Mouse (Mus musculus): Measurements from ENCODE around the gene Olfr1029.
"Not testable (repeated sequence)": the region's sequence is repeated elsewhere in the genome, so short reads cannot be mapped to it uniquely, and the experiment has no call there.

The Olfr1029 gene

GRCm38 (mm10) chr2:85973595-85973994, at the start of gene Olfr1029:
Olfr1029 (plus strand) TSS chr2:85973895.
- DNase-seq (ENCODE audit: low spot score in 2 of 2), result no peak

GRCm38 (mm10) chr2:85950137-85950536, 23.6 kb upstream of the Olfr1029 start, which contains the start of gene Olfr1028:
Olfr1028 (plus strand) TSS chr2:85950437.
- DNase-seq (ENCODE audit: low spot score in 2 of 2), result no peak

- no peak for DNase-seq (ENCODE audit: low spot score in 2 of 2)
Observed at GRCm38 (mm10) chr2:85978976-85979375, 5.3 kb downstream of the Olfr1029 start, which contains the start of gene Olfr1030. Olfr1030 (plus strand) TSS chr2:85979276.

GRCm38 (mm10) chr2:85990004-85990403, 16.3 kb downstream of the Olfr1029 start, which contains the start of gene Olfr1031:
Olfr1031 (plus strand) TSS chr2:85990304.
- no peak for DNase-seq (ENCODE audit: low spot score in 2 of 2)

DNA sequence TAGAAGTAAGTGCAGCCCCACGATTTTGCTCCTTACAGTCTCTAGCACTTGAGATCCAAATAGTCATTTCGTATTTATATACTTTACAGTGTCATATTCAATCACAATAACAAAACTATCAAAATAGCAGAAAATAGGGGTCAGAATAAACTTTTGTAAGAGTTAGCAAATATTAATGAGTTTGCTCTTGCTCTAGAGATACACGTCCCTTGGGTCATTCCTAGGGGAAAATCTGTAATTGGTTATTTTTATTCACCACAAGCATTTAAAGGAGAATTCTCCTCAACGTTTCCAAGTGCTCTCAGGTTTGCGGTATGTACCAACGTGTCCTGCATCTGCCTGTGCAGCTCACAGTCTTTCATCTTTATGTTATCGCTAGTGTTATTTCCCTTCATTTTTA, 31.5 kb downstream of the Olfr1029 start, which contains the start of gene Olfr1032:
TSS of gene Olfr1032 (plus strand) at position 301 of the 400 bp plus-strand sequence.
- no peak for DNase-seq (ENCODE audit: low spot score in 2 of 2)

GRCm38 (mm10) chr2:86020406-86020805, 46.7 kb downstream of the Olfr1029 start, which contains the start of gene Olfr1033:
Olfr1033 (plus strand) TSS chr2:86020633.
- not testable (repeated sequence) for DNase-seq (ENCODE audit: low spot score in 2 of 2)

DNA sequence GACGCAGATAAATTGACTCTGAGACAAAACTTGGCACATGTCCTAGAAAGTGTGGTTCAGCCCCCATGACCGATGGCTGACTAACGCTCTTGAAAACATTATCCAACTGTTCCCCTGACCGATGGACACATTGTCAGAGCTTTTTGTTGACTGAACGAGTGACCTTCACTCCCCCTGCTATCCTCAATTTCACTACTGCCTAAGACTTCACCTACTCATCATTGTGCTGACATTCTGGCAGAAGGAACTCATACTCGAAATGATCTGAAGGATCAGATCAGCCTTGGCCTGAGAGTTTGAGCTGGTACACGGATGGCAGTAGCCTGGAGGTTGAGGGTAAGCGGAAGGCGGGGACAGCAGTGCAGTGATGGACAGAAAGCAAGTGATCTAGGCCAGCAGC, 47.8 kb downstream of the Olfr1029 start:
- not testable (repeated sequence) for DNase-seq (ENCODE audit: low spot score in 2 of 2)

Measured in frontal cortex, postnatal 25 days (tissue).